Mouse (Mus musculus) embryonic facial prominence, embryonic 13.5 days (tissue): ENCODE data around the gene Diexf. TPM values are rescaled to one million over a fixed set of nuclear protein-coding genes. Genes with fewer than 3 reads are reported as not detected.
A peak's percentile ranks its signal among the peaks of the same experiment; 100 is the strongest.

Source experiments
- ATAC-seq: fragments of 200-750 bp; cut with Nextera tagmentation; 2 replicates; pipeline ENCODE4 v1.8.0; 2017; ENCODE audit warnings: low read depth; ENCODE audit not compliant: insufficient number of reproducible peaks, insufficient read depth, low FRiP score, low TSS enrichment
- H3K27ac ChIP-seq: fragments of 300-500 bp; sonication (generic); 2 replicates; pipeline ENCODE4 v1.5.1; 2015; ENCODE audit warnings: moderate library complexity, mild to moderate bottlenecking, inconsistent platforms
- H3K27me3 ChIP-seq: fragments of 300-500 bp; sonication (generic); 2 replicates; pipeline ENCODE4 v1.6.1; 2015; ENCODE audit warnings: mild to moderate bottlenecking, inconsistent platforms
- H3K36me3 ChIP-seq: fragments of 300-500 bp; sonication (generic); 2 replicates; pipeline ENCODE4 v1.6.1; 2015; ENCODE audit warnings: mild to moderate bottlenecking, inconsistent platforms
- H3K4me1 ChIP-seq: fragments of 300-500 bp; sonication (generic); 2 replicates; pipeline ENCODE4 v1.6.1; 2015; ENCODE audit warnings: inconsistent platforms
- H3K4me2 ChIP-seq: fragments of 300-500 bp; sonication (generic); 2 replicates; pipeline ENCODE4 v1.6.1; 2015; ENCODE audit warnings: moderate library complexity, mild to moderate bottlenecking, inconsistent platforms
- H3K4me3 ChIP-seq: fragments of 300-500 bp; sonication (generic); 2 replicates; pipeline ENCODE4 v1.5.1; 2015; ENCODE audit warnings: mild to moderate bottlenecking, inconsistent platforms
- H3K9ac ChIP-seq: fragments of 300-500 bp; sonication (generic); 2 replicates; pipeline ENCODE4 v1.6.1; 2015; ENCODE audit warnings: mild to moderate bottlenecking, inconsistent platforms
- H3K9me3 ChIP-seq: fragments of 300-500 bp; sonication (generic); 2 replicates; pipeline ENCODE4 v1.6.1; 2016; ENCODE audit warnings: inconsistent platforms
- WGBS: fragments of 180-500 bp; shearing (Covaris S2); methylation state at CpG from one replicate; pipeline ENCODE4 v1.1.7; 2015; ENCODE audit warnings: mixed read lengths; 5-methylcytosine and 5-hydroxymethylcytosine counted together
- polyA plus RNA-seq: library from polyadenylated mRNA; unstranded; fragments of >200 nt; fragmentation: Nextera tagmentation; extraction: Ambion mirVana; gene quantifications from 2 replicates; pipeline ENCODE4 v1.2.1, GENCODE M21; 2015

Gene Diexf
- polyA plus RNA-seq, 1 experiment from 2014 or later: 13.5 TPM

GRCm38 (mm10) chr1:193085541-193086020 lies 44.5 kb downstream of the Diexf start:
- H3K9ac ChIP-seq: no peak overlapping the region
- no peaks in the 10 kb centered on the region for H3K36me3 ChIP-seq
- WGBS: 44% methylated on average over 5 of the region's 5 CpGs
- H3K4me2 ChIP-seq: no peak overlapping the region
- H3K4me3 ChIP-seq: no peak overlapping the region
- H3K9me3 ChIP-seq: no peaks in the 10 kb centered on the region
- no peak overlapping the region for H3K27ac ChIP-seq
- no peaks in the 10 kb centered on the region for H3K27me3 ChIP-seq
- H3K4me1 ChIP-seq: peaks cover 32% of the 10 kb centered on the region
- ATAC-seq: no peak

GRCm38 (mm10) chr1:193084016-193084415 lies 46.1 kb downstream of the Diexf start:
- WGBS: 93% methylated on average over 1 of the region's 1 CpGs
- no peaks in the 10 kb centered on the region for H3K9me3 ChIP-seq
- ATAC-seq: no peak

GRCm38 (mm10) chr1:193083051-193083450 lies 47.0 kb downstream of the Diexf start:
- no peak overlapping the region for H3K9ac ChIP-seq
- no peaks in the 10 kb centered on the region for H3K9me3 ChIP-seq
- 65% methylated on average over 7 of the region's 7 CpGs for WGBS
- H3K4me3 ChIP-seq: no peak overlapping the region
- H3K4me2 ChIP-seq: no peak overlapping the region
- no peaks in the 10 kb centered on the region for H3K36me3 ChIP-seq
- H3K27ac ChIP-seq: no peak overlapping the region
- ATAC-seq: no peak
- H3K27me3 ChIP-seq: no peaks in the 10 kb centered on the region
- peaks cover 32% of the 10 kb centered on the region for H3K4me1 ChIP-seq

More at GRCm38 (mm10) chr1:193084016-193084415, 46.1 kb downstream of the Diexf start:
- Histone ChIP-seq H3K4me1 (peaks cover 32% of the 10 kb centered on the region), H3K4me3 (no peak overlapping the region), H3K27ac (no peak overlapping the region), H3K9ac (no peak overlapping the region), H3K4me2 (no peak overlapping the region), H3K27me3 (no peaks in the 10 kb centered on the region), H3K36me3 (no peaks in the 10 kb centered on the region)

GRCm38 (mm10) chr1:193082311-193082921 lies 47.7 kb downstream of the Diexf start:
- H3K27ac ChIP-seq: peak overlapping the region; percentile 34; the same call in 1 of the 2 replicates
- H3K36me3 ChIP-seq: no peaks in the 10 kb centered on the region
- H3K27me3 ChIP-seq: no peaks in the 10 kb centered on the region
- WGBS: 47% methylated on average over 10 of the region's 10 CpGs
- H3K9ac ChIP-seq: no peak overlapping the region
- H3K4me3 ChIP-seq: no peak overlapping the region
- no peak overlapping the region for H3K4me2 ChIP-seq
- ATAC-seq: no peak
- H3K9me3 ChIP-seq: no peaks in the 10 kb centered on the region
- peaks cover 29% of the 10 kb centered on the region for H3K4me1 ChIP-seq

- Histone ChIP-seq H3K9ac (no peak overlapping the region), H3K9me3 (no peaks in the 10 kb centered on the region), H3K36me3 (no peaks in the 10 kb centered on the region), H3K4me3 (no peak overlapping the region), H3K4me1 (no peaks in the 10 kb centered on the region), H3K27me3 (no peaks in the 10 kb centered on the region), H3K4me2 (no peak overlapping the region), H3K27ac (no peak overlapping the region)
- no peak for ATAC-seq
- WGBS: 88% methylated on average over 3 of the region's 3 CpGs
These were observed 67.5 kb downstream of the Diexf start for GRCm38 (mm10) chr1:193062618-193063017.

- H3K4me1 ChIP-seq: no peaks in the 10 kb centered on the region
- no peaks in the 10 kb centered on the region for H3K9me3 ChIP-seq
- H3K9ac ChIP-seq: no peak overlapping the region
- ATAC-seq: no peak
- no peak overlapping the region for H3K4me2 ChIP-seq
- 85% methylated on average over 2 of the region's 2 CpGs for whole genome bisulfite sequencing
- H3K36me3 ChIP-seq: no peaks in the 10 kb centered on the region
- no peak overlapping the region for H3K27ac ChIP-seq
- no peak overlapping the region for H3K4me3 ChIP-seq
- H3K27me3 ChIP-seq: no peaks in the 10 kb centered on the region
These were observed 69.9 kb downstream of the Diexf start for GRCm38 (mm10) chr1:193060167-193060566.

GRCm38 (mm10) chr1:193059596-193059995 lies 70.5 kb downstream of the Diexf start:
- H3K36me3 ChIP-seq: no peaks in the 10 kb centered on the region
- H3K4me2 ChIP-seq: no peak overlapping the region
- no peak overlapping the region for H3K9ac ChIP-seq
- no peaks in the 10 kb centered on the region for H3K4me1 ChIP-seq
- H3K4me3 ChIP-seq: no peak overlapping the region
- ATAC-seq: no peak
- 73% methylated on average over 5 of the region's 5 CpGs for WGBS
- no peaks in the 10 kb centered on the region for H3K9me3 ChIP-seq
- H3K27ac ChIP-seq: no peak overlapping the region
- H3K27me3 ChIP-seq: no peaks in the 10 kb centered on the region

- H3K36me3 ChIP-seq: no peaks in the 10 kb centered on the region
- no peak overlapping the region for H3K9ac ChIP-seq
- no peak for ATAC-seq
- H3K27ac ChIP-seq: no peak overlapping the region
- no peaks in the 10 kb centered on the region for H3K9me3 ChIP-seq
- no peak overlapping the region for H3K4me3 ChIP-seq
- no peaks in the 10 kb centered on the region for H3K27me3 ChIP-seq
- WGBS: 38% methylated on average over 5 of the region's 5 CpGs
- H3K4me2 ChIP-seq: no peak overlapping the region
- no peaks in the 10 kb centered on the region for H3K4me1 ChIP-seq
These were observed 75.7 kb downstream of the Diexf start for GRCm38 (mm10) chr1:193054401-193054800.

- H3K4me2 ChIP-seq: no peak overlapping the region
- WGBS: 73% methylated on average over 5 of the region's 5 CpGs
- no peak overlapping the region for H3K4me3 ChIP-seq
- no peak overlapping the region for H3K9ac ChIP-seq
- no peak for ATAC-seq
- H3K4me1 ChIP-seq: no peaks in the 10 kb centered on the region
- H3K27me3 ChIP-seq: no peaks in the 10 kb centered on the region
- no peaks in the 10 kb centered on the region for H3K9me3 ChIP-seq
- no peaks in the 10 kb centered on the region for H3K36me3 ChIP-seq
- H3K27ac ChIP-seq: no peak overlapping the region
These were observed 77.0 kb downstream of the Diexf start for GRCm38 (mm10) chr1:193053065-193053464.

- Histone ChIP-seq H3K27ac (no peak overlapping the region), H3K27me3 (no peaks in the 10 kb centered on the region), H3K36me3 (no peaks in the 10 kb centered on the region), H3K4me1 (no peaks in the 10 kb centered on the region), H3K4me2 (no peak overlapping the region), H3K9ac (no peak overlapping the region), H3K9me3 (no peaks in the 10 kb centered on the region), H3K4me3 (no peak overlapping the region)
- no peak for ATAC-seq
- 89% methylated on average over 4 of the region's 4 CpGs for WGBS
These were observed 82.5 kb downstream of the Diexf start for GRCm38 (mm10) chr1:193047616-193048015.

GRCm38 (mm10) chr1:193042760-193043295 lies 87.2 kb downstream of the Diexf start:
- Histone ChIP-seq H3K4me2 (no peak overlapping the region), H3K27ac (no peak overlapping the region), H3K36me3 (no peaks in the 10 kb centered on the region), H3K9me3 (no peaks in the 10 kb centered on the region), H3K9ac (no peak overlapping the region), H3K4me3 (no peak overlapping the region), H3K27me3 (0 out of 2 replicates have a peak, but pooled peaks cover 3% of the 10 kb centered on the region), H3K4me1 (no peaks in the 10 kb centered on the region)
- WGBS: 62% methylated on average over 3 of the region's 3 CpGs
- ATAC-seq: no peak
